Mouse (Mus musculus): ENCODE measurements around the gene Ctnna2.

Ctnna2 gene

DNA sequence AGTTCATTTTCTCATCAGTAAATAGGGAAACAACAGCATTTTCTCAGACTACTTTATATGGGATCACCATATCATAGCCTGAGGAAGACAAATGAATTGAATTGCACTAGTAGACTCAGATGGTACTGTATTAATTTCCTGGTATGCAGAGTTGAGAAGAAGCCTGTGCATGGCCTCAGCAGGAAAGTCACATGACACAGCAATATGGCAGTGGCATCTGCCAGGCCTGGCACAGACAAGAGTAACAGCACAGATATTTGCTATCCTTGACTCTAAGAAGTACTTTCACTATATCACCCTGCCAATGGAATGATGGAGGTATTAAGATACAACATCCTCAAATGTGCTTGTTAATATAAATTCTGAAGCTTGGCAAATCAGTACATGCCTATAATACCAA is 553.8 kb downstream of the Ctnna2 start:
- DNase-seq (ENCODE audit: low spot score), result no peak

GRCm38 (mm10) chr6:77424826-77425225 is 554.7 kb downstream of the Ctnna2 start:
- DNase-seq (ENCODE audit: low spot score), result no peak

- DNase-seq (ENCODE audit: low spot score), result no peak
Measured at GRCm38 (mm10) chr6:77421564-77422139, 557.8 kb downstream of the Ctnna2 start.

- no peak for DNase-seq (ENCODE audit: low spot score)
Measured at GRCm38 (mm10) chr6:77416999-77417398, 562.5 kb downstream of the Ctnna2 start.

DNA sequence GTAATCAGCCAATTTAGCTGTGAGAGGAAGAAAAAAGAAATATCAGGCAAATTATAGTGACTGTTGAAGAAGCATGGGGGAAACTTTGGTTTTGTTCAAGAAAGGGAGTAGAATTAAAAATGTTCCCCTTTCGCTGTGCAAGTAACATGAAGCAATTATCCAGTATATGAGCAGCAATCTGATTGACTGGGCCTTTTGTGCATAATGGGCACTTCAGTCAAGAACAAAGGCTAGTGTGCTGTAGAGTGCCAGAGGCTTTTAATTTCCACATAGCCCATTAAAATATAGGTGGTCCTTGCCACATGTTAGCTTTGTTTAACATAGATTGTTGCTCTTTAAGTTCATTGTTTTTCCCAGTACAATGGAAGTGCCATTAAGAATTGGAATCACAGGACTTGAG is 566.0 kb downstream of the Ctnna2 start:
- DNase-seq (ENCODE audit: low spot score), result no peak

- DNase-seq (ENCODE audit: low spot score), result no peak
Measured at GRCm38 (mm10) chr6:77408481-77408880, 571.0 kb downstream of the Ctnna2 start.

DNA sequence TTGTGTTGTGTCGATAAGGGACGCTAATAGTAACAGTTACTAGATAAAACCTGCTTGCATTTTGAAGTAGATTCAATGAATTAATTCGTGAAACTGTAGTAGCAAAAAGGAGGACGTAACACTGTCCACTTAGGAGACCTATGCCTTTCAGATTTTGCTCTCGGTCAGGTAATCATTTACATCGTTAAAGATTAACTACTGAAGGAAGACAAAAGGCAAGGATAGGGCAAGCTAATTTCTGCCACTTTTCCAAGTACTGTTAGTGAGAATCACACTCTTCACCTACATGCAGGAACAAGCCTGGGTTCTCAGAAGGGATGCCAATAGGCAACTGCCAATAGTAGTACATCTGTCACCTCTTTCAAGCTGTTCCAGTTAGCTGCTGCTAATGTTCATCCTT is 578.7 kb downstream of the Ctnna2 start:
- DNase-seq (ENCODE audit: low spot score), result no peak

GRCm38 (mm10) chr6:77391663-77392062 is 587.8 kb downstream of the Ctnna2 start:
- DNase-seq (ENCODE audit: low spot score), result no peak

- DNase-seq (ENCODE audit: low spot score), result no peak
Measured at GRCm38 (mm10) chr6:77381309-77381708, 598.2 kb downstream of the Ctnna2 start.

DNA sequence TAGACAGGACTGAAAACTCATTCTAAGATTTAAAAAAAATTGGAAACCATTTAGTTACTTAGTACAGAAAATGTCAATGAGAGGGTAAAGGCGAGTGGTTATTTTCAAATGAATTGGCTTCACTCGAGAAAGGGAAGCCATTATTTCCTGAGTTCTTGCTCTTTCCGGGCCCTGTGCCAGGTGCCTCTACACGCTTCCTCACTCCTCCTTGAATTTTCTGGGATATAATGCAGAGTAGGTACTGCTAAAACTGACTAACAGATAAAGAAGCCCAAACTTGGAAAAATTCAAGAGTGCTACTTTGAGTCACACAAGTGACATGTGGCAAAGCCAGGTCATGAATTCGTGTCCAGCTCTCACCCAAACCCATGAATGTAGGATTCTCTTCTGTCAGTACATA is 606.4 kb downstream of the Ctnna2 start:
- DNase-seq (ENCODE audit: low spot score), result no peak

- DNase-seq (ENCODE audit: low spot score), result no peak
Measured at GRCm38 (mm10) chr6:77371147-77371546, 608.4 kb downstream of the Ctnna2 start.

GRCm38 (mm10) chr6:77358471-77358837 is 621.0 kb downstream of the Ctnna2 start:
- no peak for DNase-seq (ENCODE audit: low spot score)

GRCm38 (mm10) chr6:77357748-77358470 is 621.6 kb downstream of the Ctnna2 start:
- DNase-seq (ENCODE audit: low spot score), result no peak

DNA sequence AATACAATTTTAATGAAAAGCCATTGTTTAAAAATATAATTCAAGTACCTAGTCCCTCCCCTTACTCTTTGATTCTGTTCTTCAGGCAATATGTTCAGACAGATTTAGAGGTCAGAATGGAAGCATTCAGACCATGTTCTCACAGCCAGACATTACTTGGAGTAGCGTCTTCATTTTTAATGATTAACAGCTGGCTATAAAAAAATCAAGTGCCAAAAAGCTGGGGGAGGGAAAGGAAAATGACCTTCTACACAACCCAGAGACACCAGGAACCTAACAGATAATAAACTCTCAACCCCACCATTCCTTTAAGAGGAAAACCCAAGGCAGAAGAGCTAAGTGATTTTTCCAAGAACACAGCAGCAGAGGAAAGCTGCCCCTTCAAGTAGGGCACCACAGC is 624.7 kb downstream of the Ctnna2 start:
- no peak for DNase-seq (ENCODE audit: low spot score)

- no peak for DNase-seq (ENCODE audit: low spot score)
Measured at GRCm38 (mm10) chr6:77343781-77344180, 635.7 kb downstream of the Ctnna2 start.

- DNase-seq (ENCODE audit: low spot score), result no peak
Measured at GRCm38 (mm10) chr6:77335537-77335936, 644.0 kb downstream of the Ctnna2 start.

GRCm38 (mm10) chr6:77324748-77325147 is 654.8 kb downstream of the Ctnna2 start:
- DNase-seq (ENCODE audit: low spot score), result no peak

- no peak for DNase-seq (ENCODE audit: low spot score)
Measured at GRCm38 (mm10) chr6:77324327-77324726, 655.2 kb downstream of the Ctnna2 start.

DNA sequence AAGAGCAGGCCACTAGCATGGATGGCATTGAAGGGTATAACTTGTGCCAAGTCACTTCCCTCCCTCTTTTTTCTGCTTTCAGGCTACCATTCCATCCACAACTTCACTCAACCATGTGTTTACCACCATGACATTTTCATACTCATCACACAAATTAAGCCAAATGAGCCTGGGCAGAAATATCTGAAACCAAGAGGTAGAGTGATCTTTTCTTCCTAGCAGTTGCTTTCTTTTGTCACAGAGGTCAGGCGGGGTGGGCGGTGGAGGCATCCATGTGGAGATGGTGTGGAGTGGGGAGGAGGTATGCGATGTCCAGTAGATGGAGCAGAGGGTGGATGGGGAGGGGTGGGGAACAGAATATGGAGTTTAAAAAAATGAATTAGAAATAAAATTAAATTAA is 672.7 kb downstream of the Ctnna2 start:
- DNase-seq (ENCODE audit: low spot score), result no peak

DNA sequence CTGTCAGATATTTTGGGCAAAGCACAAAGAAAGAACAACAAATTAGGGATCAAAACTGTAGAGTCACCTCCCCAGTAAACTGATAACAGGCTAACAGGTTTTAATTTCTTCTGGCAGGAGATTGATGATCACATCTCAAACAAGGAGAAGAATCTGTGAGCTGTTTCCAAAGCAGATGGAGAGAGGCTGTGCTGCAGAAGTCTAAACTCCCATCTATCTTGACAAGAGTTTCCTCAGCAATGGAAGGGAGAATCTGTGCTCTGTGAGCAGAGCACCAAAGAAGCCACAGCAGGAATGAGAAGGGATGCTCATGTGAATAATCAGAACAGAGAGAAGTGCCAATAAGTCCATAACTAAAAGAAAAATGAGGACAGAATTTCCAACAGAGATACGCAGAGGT is 678.2 kb downstream of the Ctnna2 start:
- no peak for DNase-seq (ENCODE audit: low spot score)

- no peak for DNase-seq (ENCODE audit: low spot score)
Measured at GRCm38 (mm10) chr6:77291415-77291814, 688.1 kb downstream of the Ctnna2 start.

DNA sequence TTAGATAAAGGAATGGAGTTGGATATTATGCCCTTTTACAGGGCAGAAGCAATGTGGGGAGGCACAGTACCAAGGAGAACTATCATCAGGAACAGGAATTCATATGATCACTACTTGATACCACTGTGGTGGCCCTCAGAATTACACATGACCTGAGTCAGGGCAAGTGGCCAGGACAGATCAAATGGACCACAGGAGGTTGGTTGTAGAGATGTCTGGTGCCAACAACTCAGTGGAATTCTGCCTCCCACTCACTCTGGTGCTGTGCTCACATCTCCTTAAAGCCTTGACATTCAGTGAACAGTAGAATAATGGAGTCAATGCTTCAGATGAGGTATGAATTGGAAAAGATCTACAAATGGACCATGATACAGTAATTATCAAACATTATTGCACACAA is 691.1 kb downstream of the Ctnna2 start:
- DNase-seq (ENCODE audit: low spot score), result no peak

DNA sequence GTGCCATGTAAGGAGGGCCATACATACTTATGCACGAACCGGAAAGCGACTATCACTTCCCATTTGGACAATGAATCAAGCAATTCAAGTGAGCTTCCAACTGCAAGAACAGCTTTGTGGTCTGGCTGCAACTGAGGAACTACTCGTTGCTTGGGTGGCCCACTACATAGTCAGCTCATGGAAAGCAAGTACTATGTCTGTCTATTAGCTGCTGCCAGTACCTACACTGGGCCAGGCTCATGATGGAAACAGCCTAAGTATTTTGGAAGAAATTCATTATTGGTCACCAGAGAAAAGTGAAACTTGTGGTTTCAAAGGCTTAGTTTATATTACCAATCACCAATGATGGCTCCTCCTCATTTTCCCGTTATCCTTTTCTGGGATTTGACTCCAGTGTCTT is 693.2 kb downstream of the Ctnna2 start:
- DNase-seq (ENCODE audit: low spot score), result no peak

DNA sequence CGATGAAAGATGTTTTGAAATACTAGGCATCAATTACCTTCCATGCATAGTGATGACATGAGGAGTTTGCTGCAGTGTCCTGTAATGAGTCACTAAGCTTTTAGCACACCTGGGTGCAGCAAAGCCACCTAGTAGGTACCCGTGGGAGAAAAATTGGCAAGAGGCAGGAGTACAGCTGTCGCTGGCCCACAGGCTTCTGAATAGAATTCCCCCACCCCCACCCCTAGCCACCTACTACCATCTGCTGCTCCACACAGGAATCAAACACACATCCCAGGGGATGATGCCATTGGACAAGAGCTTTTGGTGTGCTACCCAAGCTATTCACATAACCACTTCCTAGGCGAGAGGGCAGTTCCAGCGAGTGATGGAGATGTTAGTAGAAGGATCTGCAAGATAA is 700.7 kb downstream of the Ctnna2 start:
- DNase-seq (ENCODE audit: low spot score), result no peak

Data from embryo, embryonic 10 days (tissue).